In the genomic region with DNA sequence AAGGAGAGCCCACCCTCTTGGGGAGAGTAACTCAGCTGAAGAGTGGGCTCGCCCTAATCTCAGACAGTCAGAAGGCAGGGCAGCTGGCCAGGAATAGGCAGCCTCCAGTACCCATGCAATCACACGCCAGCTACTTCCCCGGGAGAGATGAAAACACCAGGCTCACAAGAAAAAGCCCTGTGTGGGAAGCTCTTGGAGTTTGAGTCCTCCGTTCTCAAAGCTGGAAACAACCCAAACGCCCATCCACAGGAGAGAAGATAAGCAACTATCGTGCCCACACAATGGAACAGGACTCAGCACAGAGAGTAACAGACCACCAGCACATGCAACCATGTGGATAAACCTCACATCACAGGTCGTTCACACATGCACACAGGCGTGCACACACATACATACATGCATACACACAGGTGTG, we compare ENCODE assay signal across 9 mouse cellular contexts. TPM values are rescaled to one million over a fixed set of nuclear protein-coding genes. Genes with fewer than 3 reads are reported as not detected.
DNase-seq lines count a peak whose midpoint lies in the region; ATAC-seq and TF ChIP-seq lines count a peak whose summit lies in the region.
"Had no signal": no experiment of that assay in that cellular context is flagged by ENCODE, and none has a peak within 500 bp of the region (broad histone marks: within the 10 kb centered on the region; RNA-seq: fewer than 3 reads in every experiment).

No protein-coding gene starts in this region.

- peak overlapping the region; percentile 32; the same call in 1 of the 2 replicates for H3K4me2 ChIP-seq in heart, postnatal 0 days (ENCODE audit: low read depth, low read length)
- peak overlapping the region; percentile 15 for H3K4me2 ChIP-seq in liver, embryonic 13.5 days

- peak; percentile 29; the same call in 1 of the 2 replicates for ATAC-seq in heart, postnatal 0 days (ENCODE audit: insufficient read depth, low read depth)
- ATAC-seq in liver, embryonic 13.5 days (ENCODE audit: low read depth), result peak; percentile 27
- no peak for ATAC-seq in cerebellum, adult (ENCODE audit: insufficient number of reproducible peaks, low FRiP score, low TSS enrichment)

- 0 out of 4 replicates have a peak overlapping the region, but pooled peaks of 1 of the 2 experiments have one; percentile 8 for H3K4me3 ChIP-seq in MEL (ENCODE audit: control insufficient read depth in 1 of 2, insufficient read depth in 1 of 2, low read depth in 2 of 2, low read length in 2 of 2)
- H3K4me3 ChIP-seq in heart, postnatal 0 days (ENCODE audit: low read depth, low read length), result no peak overlapping the region
- no peak overlapping the region for H3K4me3 ChIP-seq in liver, embryonic 13.5 days (replicated peaks)

- no peak overlapping the region for H3K9ac ChIP-seq in MEL (ENCODE audit: control insufficient read depth, low read depth, low read length, poor library complexity, severe bottlenecking)
- no peak overlapping the region for H3K9ac ChIP-seq in heart, postnatal 0 days (replicated peaks; ENCODE audit: low read depth, low read length)
- no peak overlapping the region for H3K9ac ChIP-seq in liver, embryonic 13.5 days

- no peaks in the 10 kb centered on the region for H3K9me3 ChIP-seq in MEL (replicated peaks; ENCODE audit: insufficient read depth, low read length)
- no peaks in the 10 kb centered on the region for H3K9me3 ChIP-seq in heart, postnatal 0 days (replicated peaks; ENCODE audit: control insufficient read depth, low read length)
- no peaks in the 10 kb centered on the region for H3K9me3 ChIP-seq in liver, embryonic 13.5 days (replicated peaks)

- 23% methylated on average over 8 of the region's 8 CpGs for WGBS in heart, postnatal 0 days
- WGBS in liver, embryonic 13.5 days (ENCODE audit: insufficient replicate concordance), result 18% methylated on average over 8 of the region's 8 CpGs

- H3K79me2 ChIP-seq in MEL (ENCODE audit: control insufficient read depth, insufficient read depth, low read length, poor library complexity), result peaks cover 22% of the 10 kb centered on the region

- peak overlapping the region; percentile 27 for H3K27ac ChIP-seq in MEL (ENCODE audit: control insufficient read depth, low read depth, low read length)
- H3K27ac ChIP-seq in heart, postnatal 0 days (ENCODE audit: low read depth), result peak overlapping the region; percentile 66
- peak overlapping the region; percentile 35 for H3K27ac ChIP-seq in liver, embryonic 13.5 days

- peaks cover 0 to 20% of the 10 kb centered on the region in 2 experiments; a peak in 2 of 4 replicates for H3K36me3 ChIP-seq in MEL (ENCODE audit: control insufficient read depth in 1 of 2, insufficient read depth in 2 of 2, low read length in 2 of 2)
- H3K36me3 ChIP-seq in heart, postnatal 0 days (replicated peaks; ENCODE audit: control insufficient read depth, insufficient read depth, low read length), result no peaks in the 10 kb centered on the region
- H3K36me3 ChIP-seq in liver, embryonic 13.5 days, result no peaks in the 10 kb centered on the region

- peaks cover 17 to 28% of the 10 kb centered on the region in 2 experiments for H3K4me1 ChIP-seq in MEL (ENCODE audit: control insufficient read depth in 1 of 2, insufficient read depth in 2 of 2, low read length in 2 of 2)
- H3K4me1 ChIP-seq in heart, postnatal 0 days (ENCODE audit: control insufficient read depth, insufficient read depth), result peaks cover 69% of the 10 kb centered on the region
- peaks cover 76% of the 10 kb centered on the region for H3K4me1 ChIP-seq in liver, embryonic 13.5 days (replicated peaks)

- TF ChIP-seq EP300 in MEL (IDR thresholded peaks at IDR 0.05; ENCODE audit: low read depth in 1 of 2, low read length in 2 of 2), result peak; percentile 65 to 81
- TF ChIP-seq EP300 in heart, postnatal 0 days (IDR thresholded peaks at IDR 0.05; ENCODE audit: low read depth), result no peak

- TF ChIP-seq POLR2A in MEL (IDR thresholded peaks at IDR 0.05; ENCODE audit: control insufficient read depth in 1 of 2, insufficient read depth in 1 of 2, low read depth in 1 of 2, low read length in 2 of 2, poor library complexity in 1 of 2), result no peak

- peak; percentile 53 for DNase-seq in adrenal gland, postnatal 25 days
- DNase-seq in adrenal gland, adult 2 months, result no peak
- DNase-seq in MEL (ENCODE audit: low read depth, low spot score), result peak; percentile 81
- DNase-seq in heart, postnatal 0 days (ENCODE audit: low spot score), result no peak
- DNase-seq in liver, embryonic 13.5 days, result no peak
- no peak for DNase-seq in testis, postnatal 10 days (ENCODE audit: low spot score)
- no peak for DNase-seq in lung, postnatal 10 days
- DNase-seq: kidney, postnatal 14 days had no signal

- TF ChIP-seq RAD21 in MEL (IDR thresholded peaks at IDR 0.05; ENCODE audit: low read depth, low read length), result no peak

- TF ChIP-seq CTCF in MEL (IDR thresholded peaks at IDR 0.05 in 2 of 3, conservative IDR thresholded peaks at IDR 0.05 in 1 of 3; ENCODE audit: control insufficient read depth in 1 of 3, insufficient read depth in 1 of 3, low read depth in 2 of 3, low read length in 3 of 3, poor library complexity in 1 of 3, severe bottlenecking in 1 of 3), result no peak
- TF ChIP-seq CTCF in heart, postnatal 0 days (IDR thresholded peaks at IDR 0.05; ENCODE audit: low read depth), result no peak

- no peaks in the 10 kb centered on the region for H3K27me3 ChIP-seq in MEL (ENCODE audit: control insufficient read depth in 1 of 2, insufficient read depth in 2 of 2, low read length in 2 of 2)
- no peaks in the 10 kb centered on the region for H3K27me3 ChIP-seq in heart, postnatal 0 days (ENCODE audit: control insufficient read depth, insufficient read depth, low read length)
- H3K27me3 ChIP-seq in liver, embryonic 13.5 days, result no peaks in the 10 kb centered on the region

TF ChIP-seq in MEL, 35 proteins besides CTCF, POLR2A, EP300 and RAD21 (continues in another document):
- no peak for TF ChIP-seq NELFE (IDR thresholded peaks at IDR 0.05; ENCODE audit: low read depth, low read length)
- TF ChIP-seq ZKSCAN1 (IDR thresholded peaks at IDR 0.05; ENCODE audit: low read depth, low read length), result no peak
- peak; percentile 66; the same call in 1 of the 2 replicates for TF ChIP-seq MYC (IDR thresholded peaks at IDR 0.05; ENCODE audit: low read depth, low read length)
- no peak for TF ChIP-seq ZNF384 (IDR thresholded peaks at IDR 0.05; ENCODE audit: low read depth, low read length)
- no peak for TF ChIP-seq USF2 (IDR thresholded peaks at IDR 0.05; ENCODE audit: borderline replicate concordance in 1 of 2, insufficient read depth in 1 of 2, low read depth in 1 of 2, low read length in 2 of 2)
- TF ChIP-seq GABPA (IDR thresholded peaks at IDR 0.05; ENCODE audit: low read depth, low read length), result no peak
- peak; percentile 59; the same call in 1 of the 2 replicates for TF ChIP-seq POLR2AphosphoS5 (IDR thresholded peaks at IDR 0.05; ENCODE audit: borderline replicate concordance, low read depth, low read length)
- no peak for TF ChIP-seq CHD1 (IDR thresholded peaks at IDR 0.05; ENCODE audit: low read depth, low read length)
- TF ChIP-seq SMC3 (IDR thresholded peaks at IDR 0.05; ENCODE audit: low read depth, low read length), result no peak
- TF ChIP-seq MEF2A (IDR thresholded peaks at IDR 0.05; ENCODE audit: extremely low read depth, insufficient replicate concordance, low read depth, low read length, poor library complexity, severe bottlenecking), result no peak
- no peak for TF ChIP-seq MAZ (IDR thresholded peaks at IDR 0.05; ENCODE audit: low read depth, low read length)
- 0 out of 2 replicates have a peak, but pooled peaks have one; percentile 55 for TF ChIP-seq SIN3A (IDR thresholded peaks at IDR 0.05; ENCODE audit: low read length)
- no peak for TF ChIP-seq ZMIZ1 (IDR thresholded peaks at IDR 0.05; ENCODE audit: low read depth, low read length)
- TF ChIP-seq E2F4 (IDR thresholded peaks at IDR 0.05; ENCODE audit: borderline replicate concordance, low read depth, low read length), result no peak
- TF ChIP-seq KAT2A (conservative IDR thresholded peaks at IDR 0.05; ENCODE audit: low read depth, low read length), result no peak
- TF ChIP-seq TBP (IDR thresholded peaks at IDR 0.05; ENCODE audit: low read depth, low read length), result no peak
- TF ChIP-seq TCF12 (IDR thresholded peaks at IDR 0.05; ENCODE audit: low read depth, low read length), result peak; percentile 73
- 0 out of 2 replicates have a peak, but pooled peaks have one; percentile 22 for TF ChIP-seq BHLHE40 (IDR thresholded peaks at IDR 0.05; ENCODE audit: borderline replicate concordance, low read depth, low read length)
- TF ChIP-seq MXI1 (IDR thresholded peaks at IDR 0.05; ENCODE audit: low read depth, low read length), result peak; percentile 66; the same call in 1 of the 2 replicates
- TF ChIP-seq JUND (IDR thresholded peaks at IDR 0.05; ENCODE audit: low read depth, low read length), result no peak
- no peak for TF ChIP-seq USF1 (IDR thresholded peaks at IDR 0.05; ENCODE audit: low read depth, low read length)
- no peak for TF ChIP-seq MYB (IDR thresholded peaks at IDR 0.05; ENCODE audit: low read depth, low read length)
- no peak for TF ChIP-seq ELF1 (IDR thresholded peaks at IDR 0.05; ENCODE audit: low read depth, low read length)
- TF ChIP-seq NRF1 (IDR thresholded peaks at IDR 0.05; ENCODE audit: insufficient read depth, low read depth, low read length, poor library complexity, severe bottlenecking), result no peak

RNA-seq across cellular contexts. Expression of a gene that starts 23.1 kb away (rescaled TPM):
- 134 and 159 TPM in 2 replicates for total RNA-seq in adrenal gland, postnatal 25 days (2021)
- 100 to 1,000 TPM; 161 to 176 TPM for total RNA-seq in adrenal gland, adult 2 months (2021)
- polyA plus RNA-seq in adrenal gland, adult 2 months (2012; rRNA removed), result 130 and 132 TPM in 2 replicates
- total RNA-seq in MEL (2012; rRNA removed), result 51.7 and 53.2 TPM in 2 replicates
- 10 to 100 TPM in 1 of 2 experiments, not detected in 1; 85.4 TPM for polyA plus RNA-seq in MEL (2012; ENCODE audit: insufficient read depth in 1 of 2, insufficient read length in 2 of 2, low read depth in 1 of 2, low replicate concordance in 2 of 2, missing spikeins in 1 of 2)
- 302 and 348 TPM in 2 replicates for total RNA-seq in heart, postnatal 0 days (2014; rRNA removed; ENCODE audit: low replicate concordance)
- polyA plus RNA-seq in heart, postnatal 0 days (2015; fragmentation: Nextera tagmentation; extraction: Ambion mirVana), result 62.6 and 69.9 TPM in 2 replicates
- 12.0 and 12.3 TPM in 2 replicates for polyA plus RNA-seq in liver, embryonic 13.5 days (2015; fragmentation: Nextera tagmentation; extraction: Ambion mirVana)

RNA-seq across cellular contexts. Expression of a gene that starts 54.9 kb away (rescaled TPM):
- not detected in 2 replicates for total RNA-seq in adrenal gland, postnatal 25 days (2021)
- total RNA-seq in adrenal gland, adult 2 months (2021), result not detected
- polyA plus RNA-seq in adrenal gland, adult 2 months (2012; rRNA removed), result not detected in 2 replicates
- not detected in 2 replicates for total RNA-seq in MEL (2012; rRNA removed)
- polyA plus RNA-seq in MEL (2012; ENCODE audit: insufficient read depth in 1 of 2, insufficient read length in 2 of 2, low read depth in 1 of 2, low replicate concordance in 2 of 2, missing spikeins in 1 of 2), result not detected
- total RNA-seq in heart, postnatal 0 days (2014; rRNA removed; ENCODE audit: low replicate concordance), result not detected in 2 replicates
- not detected in 2 replicates for polyA plus RNA-seq in heart, postnatal 0 days (2015; fragmentation: Nextera tagmentation; extraction: Ambion mirVana)
- polyA plus RNA-seq in liver, embryonic 13.5 days (2015; fragmentation: Nextera tagmentation; extraction: Ambion mirVana), result not detected in 2 replicates

Comparison
In these comparisons a context has a peak if more than half of its experiments do, and no peak if none do; other contexts are left out.
1. DNase-seq: peak in adrenal gland, postnatal 25 days (single experiment) and MEL (single experiment); none in adrenal gland, adult 2 months (single experiment), heart, postnatal 0 days (single experiment), liver, embryonic 13.5 days (single experiment), testis, postnatal 10 days (single experiment) and lung, postnatal 10 days (single experiment).
2. Peak in every context shown above with its lines, with median percentiles within 50 percentile points of each other: H3K27ac ChIP-seq.